Mouse (Mus musculus): Measurements from ENCODE around the gene Taok3. TPM values are rescaled to one million over a fixed set of nuclear protein-coding genes. Genes with fewer than 3 reads are reported as not detected.

The Taok3 gene
- polyA plus RNA-seq, 1 experiment from 2014 or later: 22.0 TPM

DNA sequence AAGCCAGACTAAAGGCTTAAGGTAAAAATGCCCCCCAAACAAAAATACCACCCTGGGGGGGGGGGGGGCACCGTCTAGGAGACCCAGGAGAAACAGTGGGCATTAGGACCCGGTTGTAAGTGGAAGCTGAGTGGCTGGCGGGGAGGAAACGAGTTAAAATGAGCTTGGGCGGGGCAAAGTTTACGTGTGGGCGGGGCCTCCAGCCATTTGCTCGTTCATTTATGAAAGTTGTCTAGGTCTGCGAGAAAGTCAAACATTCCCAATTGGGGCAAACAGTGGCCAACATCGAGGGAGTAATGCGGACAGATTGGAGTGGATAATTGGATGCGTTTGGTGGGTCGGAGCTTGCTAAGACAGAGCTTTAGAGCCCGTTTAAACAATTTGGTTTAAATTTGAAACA is 193.5 kb downstream of the Taok3 start:
- H3K4me2 ChIP-seq (replicated peaks; ENCODE audit: low read depth, low read length): peak overlapping the region; percentile 24
- peak overlapping the region; percentile 8; the same call in 1 of the 2 replicates for H3K4me3 ChIP-seq (ENCODE audit: low read depth, low read length)
- WGBS: 16% methylated on average over 14 of the region's 14 CpGs
- H3K36me3 ChIP-seq (ENCODE audit: control insufficient read depth, insufficient read depth, low read length): no peaks in the 10 kb centered on the region
- peak overlapping the region; percentile 84; the same call in 1 of the 2 replicates for H3K27ac ChIP-seq (ENCODE audit: low read length)
- H3K4me1 ChIP-seq (ENCODE audit: control insufficient read depth, insufficient read depth, low read length): peaks cover 18% of the 10 kb centered on the region
- ATAC-seq (ENCODE audit: insufficient number of reproducible peaks, insufficient read depth, low FRiP score, low read depth): peak; percentile 35; the same call in 1 of the 2 replicates
- no peak overlapping the region for H3K9ac ChIP-seq (replicated peaks; ENCODE audit: low read depth, low read length)
- no peaks in the 10 kb centered on the region for H3K27me3 ChIP-seq (ENCODE audit: control insufficient read depth, insufficient read depth, low read length)
- no peaks in the 10 kb centered on the region for H3K9me3 ChIP-seq (ENCODE audit: control insufficient read depth, low read depth, low read length)

DNA sequence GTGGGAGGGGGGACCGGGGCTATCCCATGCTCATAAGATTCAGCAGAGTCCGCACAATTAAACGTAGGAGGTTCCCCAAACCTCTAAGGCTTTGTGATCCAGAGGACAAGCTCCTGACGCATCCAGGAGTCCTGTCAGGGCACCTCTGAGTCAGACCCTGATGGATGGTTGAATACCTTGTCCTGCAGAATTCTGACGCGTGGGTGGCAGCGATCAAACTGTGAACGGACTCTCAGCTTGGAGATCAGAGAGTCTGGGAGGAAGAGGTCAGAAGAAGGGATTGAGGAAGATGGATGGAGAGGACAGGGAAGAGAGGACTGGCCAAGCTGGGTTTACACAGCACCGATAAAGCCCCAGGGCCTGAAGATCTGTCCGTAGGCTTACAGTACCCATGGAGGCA is 194.0 kb downstream of the Taok3 start:
- H3K4me3 ChIP-seq (ENCODE audit: low read depth, low read length): peak overlapping the region; percentile 8; the same call in 1 of the 2 replicates
- no peak overlapping the region for H3K9ac ChIP-seq (replicated peaks; ENCODE audit: low read depth, low read length)
- WGBS: 15% methylated on average over 10 of the region's 10 CpGs
- ATAC-seq (ENCODE audit: insufficient number of reproducible peaks, insufficient read depth, low FRiP score, low read depth): no peak
- H3K4me2 ChIP-seq (replicated peaks; ENCODE audit: low read depth, low read length): peak overlapping the region; percentile 24
- no peaks in the 10 kb centered on the region for H3K27me3 ChIP-seq (ENCODE audit: control insufficient read depth, insufficient read depth, low read length)
- H3K4me1 ChIP-seq (ENCODE audit: control insufficient read depth, insufficient read depth, low read length): peaks cover 18% of the 10 kb centered on the region
- no peaks in the 10 kb centered on the region for H3K9me3 ChIP-seq (ENCODE audit: control insufficient read depth, low read depth, low read length)
- H3K36me3 ChIP-seq (ENCODE audit: control insufficient read depth, insufficient read depth, low read length): no peaks in the 10 kb centered on the region
- peak overlapping the region; percentile 84 for H3K27ac ChIP-seq (ENCODE audit: low read length)

DNA sequence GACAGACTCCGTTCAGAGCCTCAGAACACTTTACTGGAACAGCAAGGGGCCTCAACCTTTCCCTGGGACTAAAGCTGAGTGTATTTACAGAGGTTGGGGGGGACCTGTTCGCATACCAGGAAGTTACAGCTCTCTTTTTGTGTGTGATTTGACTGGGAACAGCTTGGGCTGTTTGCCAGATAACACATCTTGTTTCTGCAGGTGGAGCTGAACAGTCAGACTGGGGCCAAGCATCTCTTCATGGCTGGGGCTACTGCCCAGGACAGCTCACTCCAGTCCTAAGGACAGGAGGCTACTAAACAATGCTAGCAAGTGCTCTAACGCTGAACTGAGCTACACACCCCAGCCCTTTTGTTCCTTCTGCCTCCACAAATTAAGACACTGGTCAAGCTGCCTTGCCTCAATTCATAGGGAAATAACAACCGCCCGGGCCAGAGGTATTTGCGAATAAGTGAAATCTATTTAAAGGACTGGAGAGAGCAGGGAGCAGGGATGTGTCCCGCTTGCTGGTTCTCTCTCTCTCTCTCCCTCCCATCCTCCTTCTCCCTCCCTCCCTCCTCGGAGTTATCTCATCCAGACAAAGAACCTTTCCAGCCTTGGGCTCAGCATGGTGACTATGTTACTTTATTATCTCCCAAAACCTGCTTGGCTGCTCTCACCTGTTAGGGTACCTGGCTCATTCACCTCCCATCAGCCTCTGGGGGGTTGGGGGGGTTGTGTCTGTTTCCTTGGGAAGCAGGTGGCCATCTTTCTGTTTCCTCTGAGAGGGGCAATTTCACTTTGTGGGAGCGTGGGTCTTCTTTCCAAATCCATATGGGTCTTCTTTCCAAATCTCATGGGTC is 194.9 kb downstream of the Taok3 start:
- WGBS: 20% methylated on average over 9 of the region's 9 CpGs
- H3K4me1 ChIP-seq (ENCODE audit: control insufficient read depth, insufficient read depth, low read length): peaks cover 18% of the 10 kb centered on the region
- H3K4me2 ChIP-seq (replicated peaks; ENCODE audit: low read depth, low read length): peak overlapping the region; percentile 24
- ATAC-seq (ENCODE audit: insufficient number of reproducible peaks, insufficient read depth, low FRiP score, low read depth): peak; percentile 56
- H3K9ac ChIP-seq (replicated peaks; ENCODE audit: low read depth, low read length): no peak overlapping the region
- no peaks in the 10 kb centered on the region for H3K9me3 ChIP-seq (ENCODE audit: control insufficient read depth, low read depth, low read length)
- peak overlapping the region; percentile 84 for H3K27ac ChIP-seq (ENCODE audit: low read length)
- no peak overlapping the region for H3K4me3 ChIP-seq (ENCODE audit: low read depth, low read length)
- H3K27me3 ChIP-seq (ENCODE audit: control insufficient read depth, insufficient read depth, low read length): no peaks in the 10 kb centered on the region
- no peaks in the 10 kb centered on the region for H3K36me3 ChIP-seq (ENCODE audit: control insufficient read depth, insufficient read depth, low read length)

GRCm38 (mm10) chr5:117318741-117319629 is 199.1 kb downstream of the Taok3 start, which contains the start of gene Vsig10:
Vsig10 (plus strand) TSS chr5:117319083.
- H3K4me2 ChIP-seq (replicated peaks; ENCODE audit: low read depth, low read length): peak within 1 kb of the TSS; percentile 86
- peak within 1 kb of the TSS; percentile 72 for H3K4me3 ChIP-seq (ENCODE audit: low read depth, low read length)
- 0% methylated on average over 80 of the region's 81 CpGs for WGBS
- H3K27me3 ChIP-seq (ENCODE audit: control insufficient read depth, insufficient read depth, low read length): no peaks in the 10 kb centered on the region
- no peaks in the 10 kb centered on the region for H3K36me3 ChIP-seq (ENCODE audit: control insufficient read depth, insufficient read depth, low read length)
- peaks cover 18% of the 10 kb centered on the region for H3K4me1 ChIP-seq (ENCODE audit: control insufficient read depth, insufficient read depth, low read length)
- ATAC-seq (ENCODE audit: insufficient number of reproducible peaks, insufficient read depth, low FRiP score, low read depth): peak; percentile 58
- H3K27ac ChIP-seq (ENCODE audit: low read length): peak within 1 kb of the TSS; percentile 85
- H3K9ac ChIP-seq (replicated peaks; ENCODE audit: low read depth, low read length): peak within 1 kb of the TSS; percentile 82
- no peaks in the 10 kb centered on the region for H3K9me3 ChIP-seq (ENCODE audit: control insufficient read depth, low read depth, low read length)

DNA sequence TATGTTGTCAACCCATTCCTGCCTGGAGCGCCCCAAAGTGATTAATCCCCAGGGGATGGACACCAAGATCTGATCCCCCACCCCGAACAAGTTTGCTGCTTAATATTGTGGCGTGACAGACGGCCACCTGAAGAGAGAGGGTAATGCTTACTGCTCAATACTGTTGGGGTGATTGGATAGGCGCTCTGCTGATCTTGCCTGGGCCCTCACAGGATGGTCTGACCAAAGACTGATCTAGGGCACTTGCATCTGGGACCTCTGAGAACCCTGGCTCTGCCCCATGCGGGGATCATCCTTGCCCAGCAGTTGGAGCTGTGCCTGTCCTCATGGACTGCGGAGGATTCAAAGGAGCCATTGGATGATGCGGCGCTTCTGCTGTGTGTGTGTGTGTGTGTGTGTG is 203.8 kb downstream of the Taok3 start:
- no peaks in the 10 kb centered on the region for H3K27me3 ChIP-seq (ENCODE audit: control insufficient read depth, insufficient read depth, low read length)
- 0 out of 2 replicates have a peak, but pooled peaks cover 5% of the 10 kb centered on the region for H3K4me1 ChIP-seq (ENCODE audit: control insufficient read depth, insufficient read depth, low read length)
- no peak overlapping the region for H3K27ac ChIP-seq (ENCODE audit: low read length)
- no peaks in the 10 kb centered on the region for H3K36me3 ChIP-seq (ENCODE audit: control insufficient read depth, insufficient read depth, low read length)
- H3K9ac ChIP-seq (replicated peaks; ENCODE audit: low read depth, low read length): no peak overlapping the region
- no peak overlapping the region for H3K4me2 ChIP-seq (replicated peaks; ENCODE audit: low read depth, low read length)
- 79% methylated on average over 9 of the region's 9 CpGs for WGBS
- no peaks in the 10 kb centered on the region for H3K9me3 ChIP-seq (ENCODE audit: control insufficient read depth, low read depth, low read length)
- no peak overlapping the region for H3K4me3 ChIP-seq (ENCODE audit: low read depth, low read length)
- ATAC-seq (ENCODE audit: insufficient number of reproducible peaks, insufficient read depth, low FRiP score, low read depth): no peak

Other genes with a start within 250 kb of the Taok3 start
- 41.0 and 47.6 TPM in 2 replicates for gene Suds3, start 4.0 kb upstream of the Taok3 start, polyA plus RNA-seq (2014; fragmentation: Nextera tagmentation; extraction: Ambion mirVana)
- 706 and 729 TPM in 2 replicates for gene Pebp1, start 167.5 kb downstream of the Taok3 start, polyA plus RNA-seq (2014; fragmentation: Nextera tagmentation; extraction: Ambion mirVana)
- 10.9 and 14.5 TPM in 2 replicates for gene Vsig10, start 199.0 kb downstream of the Taok3 start, polyA plus RNA-seq (2014; fragmentation: Nextera tagmentation; extraction: Ambion mirVana)
- gene Wsb2, start 237.2 kb downstream of the Taok3 start, polyA plus RNA-seq (2014; fragmentation: Nextera tagmentation; extraction: Ambion mirVana): 40.0 and 53.1 TPM in 2 replicates